Mouse (Mus musculus) right cerebral cortex, postnatal 4 days (tissue): ENCODE data around the gene Olfr554.
"Not testable (repeated sequence)": the region's sequence is repeated elsewhere in the genome, so short reads cannot be mapped to it uniquely, and the experiment has no call there.

ENCODE experiments used
- DNase-seq: peaks from one replicate; pipeline ENCODE4 v3.0.0-alpha.2; 2022

The Olfr554 gene

DNA sequence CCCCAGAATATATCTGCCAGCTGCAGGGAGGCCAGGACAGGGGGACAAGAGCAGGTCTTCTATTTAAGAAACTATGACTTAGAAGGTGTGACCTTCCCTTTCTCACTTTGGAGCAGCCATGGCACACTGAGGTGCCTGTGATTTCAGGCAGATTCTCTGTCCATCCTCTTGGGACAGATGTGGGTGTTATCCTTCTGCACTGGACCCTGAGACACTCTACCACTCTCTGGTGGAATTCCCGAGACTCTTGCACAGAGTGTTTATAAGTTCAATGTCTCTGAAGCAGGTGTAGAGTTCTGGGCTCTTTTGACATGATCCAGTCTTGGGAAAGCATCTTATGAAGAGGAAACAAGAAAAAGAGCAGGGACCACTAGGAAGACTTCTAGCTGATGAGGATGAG, at the start of gene Olfr554:
Gene Olfr554 (plus strand): TSS at position 301 of the 400 bp plus-strand sequence.
- DNase-seq, result no peak

DNA sequence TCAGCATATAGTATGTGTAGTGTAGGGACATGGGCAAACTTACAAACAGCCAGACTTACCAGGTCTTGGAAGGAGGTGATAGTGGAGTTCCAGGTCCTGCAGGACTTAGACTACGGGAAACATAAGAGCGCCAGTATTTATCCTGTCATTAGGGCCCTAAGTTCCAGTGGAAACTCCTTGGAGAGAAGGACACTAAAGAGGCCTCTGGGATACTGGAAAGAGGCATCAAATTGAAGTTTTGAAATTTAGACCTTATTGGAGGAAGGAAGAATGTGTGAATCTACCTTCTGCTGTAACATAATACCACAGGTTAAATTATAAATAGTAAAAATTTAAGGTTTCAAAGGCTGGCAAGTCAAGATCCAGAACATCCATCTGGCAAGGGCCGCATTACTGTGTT, 46.4 kb upstream of the Olfr554 start, which contains the start of gene Olfr551:
Gene Olfr551 (minus strand): TSS at position 101 of the 400 bp plus-strand sequence.
- DNase-seq, result no peak

DNA sequence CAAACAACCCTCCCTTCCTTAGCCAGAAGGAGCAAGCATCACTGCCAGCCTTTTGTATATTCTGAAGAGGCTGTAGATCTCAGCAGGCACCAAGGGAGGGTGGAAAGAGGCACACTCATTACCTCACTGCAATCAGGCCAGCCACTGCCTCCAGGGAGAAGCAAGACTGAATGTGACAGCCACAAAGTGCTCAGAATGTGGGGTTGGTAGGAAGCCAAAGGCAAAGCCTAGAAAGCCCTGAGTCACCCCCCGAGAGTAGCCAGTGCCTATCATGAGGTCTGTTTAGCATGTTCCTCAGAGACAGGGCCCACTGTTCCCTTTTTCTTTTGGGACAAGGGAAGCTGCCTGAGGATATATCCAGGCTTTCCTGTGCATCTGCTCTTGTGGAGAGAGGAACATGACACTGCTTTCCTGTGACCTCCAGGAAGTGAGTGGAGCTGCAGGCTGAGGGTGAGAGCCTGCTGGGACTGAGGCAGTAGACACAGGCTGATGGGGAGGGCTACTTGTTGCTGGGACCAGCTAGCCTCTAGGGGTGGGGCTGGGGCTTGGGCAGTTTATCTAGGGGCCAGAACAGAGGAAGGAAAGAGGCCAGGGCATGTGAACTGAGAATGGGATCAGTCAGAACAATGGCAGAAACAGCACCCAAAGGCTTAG, 40.7 kb upstream of the Olfr554 start, which contains the start of gene Olfr552:
Gene Olfr552 (plus strand): TSS at position 393 of the 654 bp plus-strand sequence.
- no peak for DNase-seq

DNA sequence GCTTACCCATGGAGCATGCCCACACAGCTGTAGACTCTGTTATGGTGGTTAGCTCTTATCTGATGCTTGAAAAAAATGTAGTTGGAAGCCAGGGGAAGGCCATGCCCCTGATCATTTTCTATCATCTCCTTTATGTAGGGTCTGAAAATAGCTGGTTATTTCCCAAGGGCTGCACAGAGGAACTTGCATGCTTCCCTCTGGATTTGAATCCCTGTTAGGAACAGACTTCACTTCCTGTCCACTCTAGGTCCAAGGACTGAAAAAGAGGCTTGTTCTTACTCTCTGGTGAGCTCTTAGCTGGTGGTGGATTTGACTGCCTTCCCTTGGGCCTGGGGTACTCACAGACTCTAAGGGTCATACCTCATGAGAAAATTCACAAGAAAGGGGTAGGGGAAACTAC, 20.1 kb upstream of the Olfr554 start, which contains the start of gene Olfr553:
Gene Olfr553 (minus strand): TSS at position 101 of the 400 bp plus-strand sequence.
- DNase-seq, result no peak

DNA sequence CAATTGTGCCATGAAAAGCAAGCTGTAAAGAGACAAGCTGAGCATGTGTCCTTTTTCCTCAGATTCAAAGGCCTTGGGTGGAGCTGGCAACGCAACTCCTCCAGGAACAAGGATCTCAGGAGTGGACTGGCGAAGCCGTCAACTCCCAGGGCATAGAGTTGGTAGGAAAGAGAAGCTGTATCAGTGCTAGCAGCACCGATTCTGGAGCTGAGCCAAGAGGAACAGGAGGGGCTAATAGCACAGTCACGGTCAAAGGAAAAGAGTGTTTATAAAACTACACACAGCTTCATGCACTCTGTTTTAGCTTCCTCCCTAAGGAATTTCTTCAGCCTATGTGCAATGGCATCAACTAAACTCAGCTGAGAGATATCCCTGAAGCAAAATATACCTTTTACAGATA, 18.6 kb upstream of the Olfr554 start:
- DNase-seq, result no peak

DNA sequence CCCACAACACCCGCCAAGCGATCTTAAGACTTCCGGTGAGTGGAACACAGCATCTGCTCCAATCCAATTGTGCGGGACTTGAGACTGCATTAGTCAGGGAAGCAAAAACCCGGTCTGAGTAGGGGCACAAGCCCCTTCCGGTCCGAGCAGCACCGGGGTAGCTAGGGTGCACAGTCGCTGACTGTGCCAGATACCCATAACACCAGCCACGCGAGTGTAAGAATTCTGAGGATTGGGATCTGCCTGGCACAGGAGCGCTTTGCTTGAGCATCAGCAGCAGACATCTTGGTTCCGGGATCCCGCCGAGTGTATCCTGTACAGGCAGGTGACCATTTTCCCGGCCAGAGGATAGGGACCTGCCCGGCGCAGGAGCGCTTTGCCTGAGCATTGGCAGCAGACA, 17.9 kb upstream of the Olfr554 start:
- not testable (repeated sequence) for DNase-seq

DNA sequence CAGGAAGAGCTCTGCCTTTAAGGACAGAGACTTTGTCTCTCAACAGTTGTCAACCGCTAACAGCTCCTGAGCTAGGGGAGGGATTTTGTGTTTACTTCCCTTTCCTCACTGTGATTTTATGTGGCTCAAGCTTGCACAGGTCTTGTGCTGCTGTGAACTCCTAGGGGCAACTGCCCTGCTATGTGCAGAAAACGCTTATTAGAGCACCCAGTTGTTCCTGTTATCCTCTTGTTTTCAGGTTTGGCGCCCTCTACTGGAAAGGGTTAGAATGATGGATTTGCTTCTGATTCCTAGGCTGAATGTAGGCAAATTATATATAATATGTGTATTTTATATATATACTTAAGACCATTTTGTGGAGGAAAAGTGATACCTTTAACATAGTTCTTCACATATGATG, 1.6 kb upstream of the Olfr554 start:
- DNase-seq, result no peak

DNA sequence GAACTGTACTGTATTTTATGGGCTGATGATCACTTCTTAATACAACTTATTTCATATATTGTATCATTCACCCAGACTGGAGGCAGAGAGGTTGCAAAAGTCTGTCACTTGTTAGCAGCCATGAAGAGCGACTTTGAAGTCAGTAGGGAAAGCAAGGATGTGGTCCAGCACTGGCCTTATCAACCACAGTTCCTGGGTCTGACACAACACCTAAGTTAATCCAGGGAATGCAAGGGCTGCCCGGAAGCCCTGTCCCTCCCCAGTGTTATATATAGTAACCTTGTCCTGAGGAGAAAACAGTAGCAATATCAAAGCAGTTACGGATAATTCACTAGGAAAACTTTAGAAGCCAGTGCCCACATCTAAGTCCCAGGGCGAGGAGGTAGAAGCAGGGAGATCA, 6.7 kb downstream of the Olfr554 start:
- DNase-seq, result not testable (repeated sequence)

DNA sequence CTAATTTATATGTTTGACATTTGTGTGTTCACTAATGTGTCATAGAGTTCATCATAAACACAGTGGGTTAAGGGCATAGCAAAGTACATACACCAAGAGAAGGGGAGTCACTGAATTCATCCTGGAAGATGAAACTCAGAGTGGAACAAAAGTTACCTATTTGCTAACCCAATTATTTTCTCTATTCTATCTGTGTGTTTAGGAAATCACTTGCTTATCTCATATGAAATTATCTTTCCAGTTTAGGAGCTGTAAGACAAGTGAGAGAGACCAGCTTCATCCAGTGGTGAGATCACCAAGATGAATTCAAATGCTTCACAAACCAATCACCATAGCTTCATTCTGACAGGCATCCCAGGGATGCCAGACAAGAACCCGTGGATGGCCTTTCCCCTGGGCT, 20.3 kb downstream of the Olfr554 start, which contains the start of gene Olfr555:
Gene Olfr555 (plus strand): TSS at position 301 of the 400 bp plus-strand sequence.
- DNase-seq, result no peak

DNA sequence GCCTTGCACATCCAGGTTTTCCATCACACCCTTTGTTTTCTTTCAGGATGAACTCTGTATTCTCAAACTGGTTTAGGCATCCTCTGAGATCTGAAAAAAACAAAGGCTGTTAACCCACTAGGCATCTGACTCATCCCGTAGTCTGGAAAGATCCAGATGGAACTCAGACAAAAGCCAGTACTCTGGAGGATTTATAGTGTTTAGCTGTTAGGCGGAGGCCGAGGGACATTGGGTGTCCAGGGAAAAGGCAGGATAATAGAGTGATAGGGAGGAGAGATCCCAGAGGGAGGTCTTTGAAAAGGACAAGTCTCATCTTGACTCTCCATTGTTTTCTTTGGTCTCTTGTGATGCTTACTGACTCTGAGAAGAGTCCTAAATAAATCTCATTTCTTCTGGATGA, 26.4 kb downstream of the Olfr554 start, which contains the start of gene Olfr556:
Gene Olfr556 (plus strand): TSS at position 301 of the 400 bp plus-strand sequence.
- no peak for DNase-seq

DNA sequence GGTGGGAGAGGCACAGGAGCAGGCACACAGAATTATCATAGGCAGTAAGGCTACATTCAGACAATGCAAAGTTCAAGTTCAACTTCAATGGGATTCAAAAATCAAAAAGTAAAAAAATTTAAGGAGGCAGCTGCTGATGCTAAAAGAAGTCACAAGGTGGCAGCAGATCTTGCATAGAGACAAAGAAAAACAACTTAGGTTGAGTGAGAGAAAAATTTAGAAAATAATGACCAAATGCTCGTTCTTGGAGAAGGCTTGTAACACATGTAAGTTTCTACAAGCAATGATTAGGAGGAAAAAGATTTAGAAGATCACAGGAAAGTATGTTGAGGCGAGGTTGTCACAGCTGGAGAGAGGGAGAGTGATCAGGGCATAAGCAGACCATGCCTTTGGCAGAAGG, 27.1 kb downstream of the Olfr554 start:
- no peak for DNase-seq

DNA sequence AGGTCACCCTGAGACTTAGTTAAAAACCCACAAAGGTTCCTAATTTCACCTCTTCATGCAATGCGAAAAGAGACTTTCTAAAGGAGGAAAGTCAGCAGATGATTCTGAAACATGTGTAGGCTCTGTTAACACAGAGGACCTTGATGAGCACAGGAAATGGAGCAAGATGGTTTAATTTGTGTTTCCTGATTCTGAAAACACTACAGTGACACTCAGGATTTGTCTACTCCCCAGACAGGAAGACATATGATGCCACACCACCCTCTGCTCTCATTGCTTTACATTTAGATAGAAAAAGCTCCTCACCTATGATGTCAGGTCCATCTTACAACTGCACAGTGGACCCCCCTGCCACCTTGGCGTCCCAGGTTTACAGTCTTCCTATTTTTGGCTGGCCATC, 38.0 kb downstream of the Olfr554 start:
- DNase-seq, result no peak

DNA sequence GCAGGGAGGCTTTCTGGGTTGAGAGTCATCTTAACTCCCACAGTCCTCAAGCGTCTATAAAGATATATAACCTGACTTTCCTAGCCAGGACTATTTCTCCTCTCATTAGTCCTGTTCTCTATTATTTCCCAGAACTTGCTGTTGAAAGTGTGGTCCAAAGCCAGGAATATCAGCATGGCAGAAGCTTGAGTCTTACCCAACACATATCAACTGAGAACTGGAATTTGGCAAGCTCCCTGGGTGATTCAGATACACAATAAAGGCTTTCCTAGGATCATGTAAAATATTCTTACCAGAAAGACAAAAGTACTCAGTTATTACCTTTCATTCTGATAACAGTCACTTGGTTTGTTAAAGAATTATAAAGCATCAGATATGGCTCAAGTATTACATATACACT, 43.7 kb downstream of the Olfr554 start:
- no peak for DNase-seq

DNA sequence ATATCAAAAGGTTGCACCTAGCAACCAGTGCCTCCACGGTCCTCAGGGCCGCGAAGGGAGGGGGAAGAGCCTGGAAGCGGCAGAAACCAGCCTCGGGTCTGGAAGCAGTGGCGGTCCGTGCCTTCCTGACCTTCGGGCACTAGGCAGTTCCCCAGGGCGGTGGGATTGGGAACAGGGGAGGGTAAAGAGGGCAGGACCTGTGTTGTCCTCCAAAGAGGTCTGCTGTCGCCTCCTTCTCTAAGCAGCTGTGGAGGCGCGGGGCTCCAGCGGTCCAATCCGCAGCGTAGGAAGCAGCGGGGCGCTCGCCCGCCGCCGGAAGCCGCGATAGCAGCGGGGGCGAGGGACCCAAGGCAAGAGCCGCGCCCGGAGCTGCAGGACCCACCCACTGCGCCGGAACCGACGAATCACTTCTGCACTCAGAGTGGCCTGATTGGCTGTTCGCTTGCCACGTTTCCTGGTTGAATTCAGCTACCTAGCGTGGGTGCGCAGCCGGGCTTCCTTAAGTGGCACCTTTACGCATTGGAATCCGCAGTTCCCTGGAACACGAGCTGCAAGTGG, 48.8 kb downstream of the Olfr554 start, which contains the start of gene Trim68:
Gene Trim68 (minus strand): TSS at position 384 of the 558 bp plus-strand sequence.
- peak; percentile 83 for DNase-seq
